Mouse (Mus musculus) heart, postnatal 0 days (tissue): Measurements from ENCODE around the gene Pou2f2.

Source experiments
- CTCF ChIP-seq: IDR thresholded peaks from 2 replicates; pipeline ENCODE4 v1.5.1; 2016; ENCODE audit warnings: antibody characterized with exemption, control low read depth, low read depth
- EP300 ChIP-seq: IDR thresholded peaks from 2 replicates; pipeline ENCODE4 v1.6.1; 2016; ENCODE audit warnings: antibody characterized with exemption, low read depth

GRCm38 (mm10) chr7:25179606-25180161 lies at the start of gene Pou2f2:
- TF ChIP-seq CTCF (peak; percentile 30), EP300 (no peak)
